Mouse (Mus musculus) ES-E14 (cell line): ENCODE data around the gene Chrnb4.

ENCODE experiments used
- CHD2 ChIP-seq: IDR thresholded peaks from 2 replicates; pipeline ENCODE4 v1.6.1; 2014; ENCODE audit warnings: mild to moderate bottlenecking, low read depth, low read length, inconsistent platforms
- MAFK ChIP-seq: IDR thresholded peaks from 2 replicates; pipeline ENCODE4 v1.6.1; 2014; ENCODE audit warnings: mild to moderate bottlenecking, low read depth, low read length, inconsistent platforms; ENCODE audit not compliant: insufficient read depth
- ZC3H11A ChIP-seq: IDR thresholded peaks from 2 replicates; pipeline ENCODE4 v1.6.1; 2012; ENCODE audit warnings: low read depth, mild to moderate bottlenecking, inconsistent platforms, low read length, borderline replicate concordance
- ZNF384 ChIP-seq: IDR thresholded peaks from 2 replicates; pipeline ENCODE4 v1.6.1; 2012; ENCODE audit warnings: low read depth, low read length, inconsistent platforms

- TF ChIP-seq CHD2 (no peak), ZC3H11A (no peak), ZNF384 (no peak), MAFK (no peak)
Observed at GRCm38 (mm10) chr9:55067260-55067964, 18.8 kb upstream of the Chrnb4 start.
